Mouse (Mus musculus) intestine, embryonic 16.5 days (tissue): Measurements from ENCODE around the gene Nalcn. TPM values are rescaled to one million over a fixed set of nuclear protein-coding genes. Genes with fewer than 3 reads are reported as not detected.
A peak's percentile ranks its signal among the peaks of the same experiment; 100 is the strongest.

Experiments
- ATAC-seq: fragments of 200-750 bp; cut with Nextera tagmentation; 2 replicates; pipeline ENCODE4 v1.8.0; 2017; ENCODE audit warnings: moderate TSS enrichment, moderate library complexity
- H3K27ac ChIP-seq: fragments of 300-500 bp; sonication (generic); 2 replicates; pipeline ENCODE4 v1.5.1; 2014; ENCODE audit warnings: mild to moderate bottlenecking, low read length
- H3K27me3 ChIP-seq: fragments of 300-500 bp; sonication (generic); replicated peaks from 2 replicates; pipeline ENCODE4 v1.6.1; 2014; ENCODE audit warnings: low read length, control low read depth, mixed read lengths; ENCODE audit not compliant: control insufficient read depth, insufficient read depth
- H3K36me3 ChIP-seq: fragments of 300-500 bp; sonication (generic); 2 replicates; pipeline ENCODE4 v1.6.1; 2014; ENCODE audit warnings: low read length, control low read depth; ENCODE audit not compliant: control insufficient read depth, insufficient read depth
- H3K4me1 ChIP-seq: fragments of 300-500 bp; sonication (generic); 2 replicates; pipeline ENCODE4 v1.6.1; 2014; ENCODE audit warnings: low read length, control low read depth, mixed read lengths; ENCODE audit not compliant: control insufficient read depth, insufficient read depth
- H3K4me2 ChIP-seq: fragments of 300-500 bp; sonication (generic); 2 replicates; pipeline ENCODE4 v1.6.1; 2014; ENCODE audit warnings: low read depth, low read length, control low read depth
- H3K4me3 ChIP-seq: fragments of 300-500 bp; sonication (generic); 2 replicates; pipeline ENCODE4 v1.5.1; 2014; ENCODE audit warnings: mild to moderate bottlenecking, low read length
- H3K9ac ChIP-seq: fragments of 300-500 bp; sonication (generic); 2 replicates; pipeline ENCODE4 v1.6.1; 2014; ENCODE audit warnings: low read depth, low read length
- H3K9me3 ChIP-seq: fragments of 300-500 bp; sonication (generic); 2 replicates; pipeline ENCODE4 v1.6.1; 2016; ENCODE audit warnings: low read length, control low read depth; ENCODE audit not compliant: control insufficient read depth
- WGBS: fragments of 180-500 bp; shearing (Covaris S2); extraction: QIAGEN DNeasy Blood & Tissue Kit; methylation state at CpG from one replicate; pipeline ENCODE4 v1.1.7; 2014; 5-methylcytosine and 5-hydroxymethylcytosine counted together
- polyA plus RNA-seq: library from polyadenylated mRNA; unstranded; fragments of >200 nt; fragmentation: Nextera tagmentation; extraction: Ambion mirVana; gene quantifications from 2 replicates; pipeline ENCODE4 v1.2.1, GENCODE M21; 2015

The Nalcn gene
- polyA plus RNA-seq, 1 experiment from 2014 or later, result 0.59 TPM

- H3K4me3 ChIP-seq, result no peak overlapping the region
- no peak overlapping the region for H3K4me2 ChIP-seq
- H3K36me3 ChIP-seq, result no peaks in the 10 kb centered on the region
- H3K9me3 ChIP-seq, result no peaks in the 10 kb centered on the region
- no peak for ATAC-seq
- no peaks in the 10 kb centered on the region for H3K27me3 ChIP-seq
- no peaks in the 10 kb centered on the region for H3K4me1 ChIP-seq
- WGBS, result 76% methylated on average over 3 of the region's 3 CpGs
- no peak overlapping the region for H3K9ac ChIP-seq
- H3K27ac ChIP-seq, result no peak overlapping the region
These were observed 191.4 kb downstream of the Nalcn start for GRCm38 (mm10) chr14:123435542-123435941.

GRCm38 (mm10) chr14:123376167-123376855 is 250.6 kb downstream of the Nalcn start:
- Histone ChIP-seq H3K4me2 (no peak overlapping the region), H3K4me1 (no peaks in the 10 kb centered on the region), H3K36me3 (no peaks in the 10 kb centered on the region), H3K9ac (no peak overlapping the region), H3K27ac (no peak overlapping the region), H3K9me3 (no peaks in the 10 kb centered on the region), H3K4me3 (no peak overlapping the region), H3K27me3 (no peaks in the 10 kb centered on the region)
- no peak for ATAC-seq
- 81% methylated on average over 7 of the region's 7 CpGs for WGBS

GRCm38 (mm10) chr14:123371522-123371921 is 255.4 kb downstream of the Nalcn start:
- ATAC-seq, result peak; percentile 52; the same call in 1 of the 2 replicates
- 13% methylated on average over 9 of the region's 9 CpGs for WGBS
- Histone ChIP-seq H3K4me2 (no peak overlapping the region), H3K4me3 (no peak overlapping the region), H3K4me1 (no peaks in the 10 kb centered on the region), H3K9ac (no peak overlapping the region), H3K27me3 (no peaks in the 10 kb centered on the region), H3K36me3 (no peaks in the 10 kb centered on the region), H3K9me3 (no peaks in the 10 kb centered on the region), H3K27ac (no peak overlapping the region)

GRCm38 (mm10) chr14:123359691-123360090 is 267.3 kb downstream of the Nalcn start:
- no peak overlapping the region for H3K27ac ChIP-seq
- 85% methylated on average over 1 of the region's 1 CpGs for WGBS
- no peak overlapping the region for H3K4me2 ChIP-seq
- no peak overlapping the region for H3K4me3 ChIP-seq
- no peak for ATAC-seq
- H3K36me3 ChIP-seq, result no peaks in the 10 kb centered on the region
- H3K4me1 ChIP-seq, result no peaks in the 10 kb centered on the region
- H3K9me3 ChIP-seq, result no peaks in the 10 kb centered on the region
- no peaks in the 10 kb centered on the region for H3K27me3 ChIP-seq
- no peak overlapping the region for H3K9ac ChIP-seq

GRCm38 (mm10) chr14:123352973-123353372 is 274.0 kb downstream of the Nalcn start:
- no peak for ATAC-seq
- H3K9ac ChIP-seq, result no peak overlapping the region
- H3K27me3 ChIP-seq, result no peaks in the 10 kb centered on the region
- no peak overlapping the region for H3K4me3 ChIP-seq
- H3K9me3 ChIP-seq, result no peaks in the 10 kb centered on the region
- H3K36me3 ChIP-seq, result no peaks in the 10 kb centered on the region
- H3K4me1 ChIP-seq, result no peaks in the 10 kb centered on the region
- H3K4me2 ChIP-seq, result no peak overlapping the region
- WGBS, result 13% methylated on average over 6 of the region's 6 CpGs
- H3K27ac ChIP-seq, result no peak overlapping the region

- no peak overlapping the region for H3K9ac ChIP-seq
- H3K36me3 ChIP-seq, result no peaks in the 10 kb centered on the region
- no peaks in the 10 kb centered on the region for H3K4me1 ChIP-seq
- WGBS, result 47% methylated on average over 1 of the region's 1 CpGs
- ATAC-seq, result no peak
- no peaks in the 10 kb centered on the region for H3K9me3 ChIP-seq
- no peaks in the 10 kb centered on the region for H3K27me3 ChIP-seq
- no peak overlapping the region for H3K4me2 ChIP-seq
- H3K27ac ChIP-seq, result no peak overlapping the region
- H3K4me3 ChIP-seq, result no peak overlapping the region
These were observed 295.1 kb downstream of the Nalcn start for GRCm38 (mm10) chr14:123331841-123332240.

GRCm38 (mm10) chr14:123314369-123314768 is 312.6 kb downstream of the Nalcn start:
- no peak overlapping the region for H3K9ac ChIP-seq
- no peak overlapping the region for H3K4me3 ChIP-seq
- ATAC-seq, result no peak
- no peak overlapping the region for H3K4me2 ChIP-seq
- H3K9me3 ChIP-seq, result no peaks in the 10 kb centered on the region
- no peaks in the 10 kb centered on the region for H3K4me1 ChIP-seq
- WGBS, result 43% methylated on average over 1 of the region's 1 CpGs
- H3K27me3 ChIP-seq, result no peaks in the 10 kb centered on the region
- no peak overlapping the region for H3K27ac ChIP-seq
- H3K36me3 ChIP-seq, result no peaks in the 10 kb centered on the region

- no peak for ATAC-seq
- H3K27me3 ChIP-seq, result no peaks in the 10 kb centered on the region
- no peak overlapping the region for H3K4me3 ChIP-seq
- 70% methylated on average over 4 of the region's 4 CpGs for WGBS
- no peaks in the 10 kb centered on the region for H3K9me3 ChIP-seq
- H3K36me3 ChIP-seq, result no peaks in the 10 kb centered on the region
- H3K4me1 ChIP-seq, result no peaks in the 10 kb centered on the region
- no peak overlapping the region for H3K27ac ChIP-seq
- H3K4me2 ChIP-seq, result no peak overlapping the region
- H3K9ac ChIP-seq, result no peak overlapping the region
These were observed 314.6 kb downstream of the Nalcn start for GRCm38 (mm10) chr14:123312371-123312770.

GRCm38 (mm10) chr14:123296068-123296467 is 330.9 kb downstream of the Nalcn start:
- no peaks in the 10 kb centered on the region for H3K27me3 ChIP-seq
- H3K9me3 ChIP-seq, result no peaks in the 10 kb centered on the region
- no peak overlapping the region for H3K4me3 ChIP-seq
- no peaks in the 10 kb centered on the region for H3K4me1 ChIP-seq
- no peaks in the 10 kb centered on the region for H3K36me3 ChIP-seq
- H3K27ac ChIP-seq, result no peak overlapping the region
- H3K4me2 ChIP-seq, result no peak overlapping the region
- no peak overlapping the region for H3K9ac ChIP-seq
- no peak for ATAC-seq
